Mouse (Mus musculus) cerebellum, postnatal 36 days (tissue): Measurements from ENCODE around the gene Pcbp2.
A peak's percentile ranks its signal among the peaks of the same experiment; 100 is the strongest.

Experiments used
- DNase-seq, 2 experiments: peaks; one replicate each; pipeline ENCODE4 v3.0.0; 2021 to 2022; ENCODE audit warnings: mixed read lengths in 2 of 2

The Pcbp2 gene

GRCm38 (mm10) chr15:102470183-102470604 is at the start of gene Pcbp2:
Pcbp2 (plus strand) TSS chr15:102470539.
- peak; percentile 92 to 97 for DNase-seq

GRCm38 (mm10) chr15:102420986-102421385 is 49.4 kb upstream of the Pcbp2 start:
- DNase-seq: no peak

- DNase-seq: peak in 1 of 2 experiments; percentile 48
These were observed 48.9 kb upstream of the Pcbp2 start for GRCm38 (mm10) chr15:102421437-102421836.

GRCm38 (mm10) chr15:102423602-102424240 is 46.6 kb upstream of the Pcbp2 start:
- no peak for DNase-seq

- no peak for DNase-seq
These were observed 45.7 kb upstream of the Pcbp2 start for GRCm38 (mm10) chr15:102424657-102425056.

- no peak for DNase-seq
These were observed 43.4 kb upstream of the Pcbp2 start for GRCm38 (mm10) chr15:102426963-102427362.

GRCm38 (mm10) chr15:102432046-102432445 is 38.3 kb upstream of the Pcbp2 start:
- no peak for DNase-seq

- no peak for DNase-seq
These were observed 37.2 kb upstream of the Pcbp2 start for GRCm38 (mm10) chr15:102433173-102433572.

- DNase-seq: peak; percentile 81 to 90
These were observed 27.8 kb upstream of the Pcbp2 start for GRCm38 (mm10) chr15:102442490-102442889.

GRCm38 (mm10) chr15:102445146-102445545 is 25.2 kb upstream of the Pcbp2 start, which contains the start of gene Amhr2:
Amhr2 (plus strand) TSS chr15:102445367.
- DNase-seq: no peak

- DNase-seq: no peak
These were observed 23.9 kb upstream of the Pcbp2 start for GRCm38 (mm10) chr15:102446448-102446847.

- DNase-seq: no peak
These were observed 21.0 kb upstream of the Pcbp2 start for GRCm38 (mm10) chr15:102449366-102449765.

GRCm38 (mm10) chr15:102450928-102451327 is 19.4 kb upstream of the Pcbp2 start:
- no peak for DNase-seq

- DNase-seq: no peak
These were observed 18.5 kb upstream of the Pcbp2 start for GRCm38 (mm10) chr15:102451666-102452430.

- peak; percentile 25 to 46 for DNase-seq
These were observed 14.3 kb upstream of the Pcbp2 start for GRCm38 (mm10) chr15:102455993-102456392.

GRCm38 (mm10) chr15:102458050-102458736 is 12.1 kb upstream of the Pcbp2 start:
- no peak for DNase-seq

- DNase-seq: peak; percentile 95 to 98
These were observed 11.4 kb upstream of the Pcbp2 start, which contains the start of gene Prr13 for GRCm38 (mm10) chr15:102458904-102459317. Prr13 (plus strand) TSS chr15:102459028.

GRCm38 (mm10) chr15:102459381-102459780 is 11.0 kb upstream of the Pcbp2 start:
- no peak for DNase-seq

GRCm38 (mm10) chr15:102459847-102460246 is 10.5 kb upstream of the Pcbp2 start:
- no peak for DNase-seq

GRCm38 (mm10) chr15:102460409-102460808 is 9.9 kb upstream of the Pcbp2 start:
- DNase-seq: no peak

- no peak for DNase-seq
These were observed 9.4 kb upstream of the Pcbp2 start for GRCm38 (mm10) chr15:102460971-102461370.

GRCm38 (mm10) chr15:102461430-102462075 is 8.8 kb upstream of the Pcbp2 start:
- DNase-seq: no peak

- no peak for DNase-seq
These were observed 6.7 kb upstream of the Pcbp2 start for GRCm38 (mm10) chr15:102463666-102464065.
